Mouse (Mus musculus) c-Kit-positive CD71-positive TER-119-positive erythroid progenitor cells, embryonic 14.5 days (primary cell): ENCODE measurements at regions not wholly inside any gene's neighbourhood (a gene's known extent, or its start where the extent isn't known, plus 50 kb on each side); places are given as distances from the start of the nearest gene placed in this dataset.

Experiments
- DNase-seq: peaks from one replicate; pipeline ENCODE4 v3.0.0-alpha.2; 2013; ENCODE audit warnings: low spot score

GRCm38 (mm10) chr7:88954978-88955377 lies 449.0 kb downstream of the Tmem135 start:
- DNase-seq, result no peak

- DNase-seq, result no peak
Observed at GRCm38 (mm10) chr7:88945338-88945737, 458.7 kb downstream of the Tmem135 start.

- no peak for DNase-seq
Observed at GRCm38 (mm10) chr7:88944936-88945335, 459.1 kb downstream of the Tmem135 start.

- DNase-seq, result no peak
Observed at GRCm38 (mm10) chr7:88941246-88941910, 462.6 kb downstream of the Tmem135 start.

- no peak for DNase-seq
Observed at GRCm38 (mm10) chr7:88940196-88940595, 463.8 kb downstream of the Tmem135 start.

- DNase-seq, result no peak
Observed at GRCm38 (mm10) chr7:88928245-88928795, 475.7 kb downstream of the Tmem135 start.
